Mouse (Mus musculus): ENCODE measurements around the gene Ccer2.
A peak's percentile ranks its signal among the peaks of the same experiment; 100 is the strongest.

Ccer2 gene

DNA sequence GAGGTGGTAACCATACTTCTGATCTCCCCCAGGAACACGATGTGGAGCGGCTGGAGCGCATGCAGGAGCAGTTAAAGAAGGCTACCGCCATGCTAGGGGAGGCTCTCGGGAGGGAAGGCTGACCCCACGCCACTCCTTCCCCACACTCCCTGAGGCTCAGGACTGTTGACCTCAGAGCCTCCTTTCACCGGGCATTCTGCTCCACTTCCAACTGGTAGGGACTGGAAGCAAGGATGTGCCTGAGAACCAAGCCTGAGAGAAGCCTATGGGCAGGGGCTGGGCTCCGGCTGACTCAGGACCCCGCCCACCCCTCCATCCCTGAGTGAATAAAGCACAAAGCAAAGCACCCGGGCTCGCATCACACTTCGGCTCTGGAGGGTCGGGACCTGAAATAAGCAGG is 2.6 kb downstream of the Ccer2 start:
- no peak for DNase-seq

- peak in 1 of 2 experiments; percentile 26 for DNase-seq
These were observed 5.9 kb downstream of the Ccer2 start for GRCm38 (mm10) chr7:28761907-28762306.

GRCm38 (mm10) chr7:28765211-28765610 is 9.2 kb downstream of the Ccer2 start:
- DNase-seq = no peak

DNA sequence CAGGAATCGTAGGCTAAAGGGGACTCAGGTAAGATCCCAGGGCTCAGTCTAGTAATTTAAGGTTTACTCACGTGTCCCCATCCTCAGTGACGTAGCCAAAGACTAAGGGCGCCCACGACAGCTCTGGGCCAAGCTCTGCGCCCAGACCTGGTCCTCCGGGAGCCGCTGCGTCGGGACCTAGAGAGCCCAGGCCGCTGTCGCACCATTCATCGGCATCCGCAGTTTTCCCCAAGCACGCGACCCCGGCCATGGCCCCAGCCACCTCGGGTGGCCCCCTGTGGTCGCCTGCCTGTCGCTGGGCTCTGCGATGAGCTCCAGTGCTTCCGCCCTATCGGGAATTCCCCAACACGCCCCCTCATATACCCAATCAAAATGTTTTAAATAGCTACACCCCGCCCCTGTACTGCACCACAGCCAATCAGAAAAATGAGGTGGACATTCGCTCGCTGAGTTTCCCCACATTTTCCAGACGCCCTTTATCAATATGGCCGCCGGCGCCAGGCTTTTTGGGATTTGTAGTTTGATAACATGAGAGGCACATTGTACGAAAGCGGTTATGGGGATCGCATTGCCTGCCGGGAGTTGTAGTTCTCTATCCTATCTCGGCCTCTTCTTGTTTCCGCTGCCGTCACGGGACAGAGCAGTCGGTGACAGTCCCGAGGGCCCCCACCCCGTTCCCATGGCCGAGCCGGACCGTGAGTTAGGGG is 10.4 kb downstream of the Ccer2 start, which contains the start of gene Sirt2:
Gene Sirt2, plus strand, starts transcription at position 563 of the 707 bp plus-strand sequence.
- peak; percentile 99 for DNase-seq

DNA sequence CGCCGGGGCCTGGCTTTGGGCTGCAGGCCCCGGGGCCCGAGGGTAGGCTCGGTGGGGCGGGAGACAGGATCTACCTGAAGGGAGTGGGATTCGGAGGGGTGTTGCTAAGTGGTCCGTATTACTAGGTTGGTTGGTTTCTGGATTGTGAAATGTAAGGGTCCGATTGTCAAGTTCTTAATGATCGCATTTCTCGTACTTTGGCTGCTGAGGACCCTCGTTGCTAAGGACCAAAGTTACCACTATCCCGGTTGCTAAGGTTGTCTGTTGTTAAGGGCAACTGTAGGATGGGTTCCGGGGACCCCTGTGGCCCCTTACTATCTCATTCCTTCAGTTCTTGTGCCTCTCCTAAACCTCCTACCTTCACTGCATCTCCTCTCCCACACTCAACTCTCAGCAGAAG is 10.9 kb downstream of the Ccer2 start:
- DNase-seq = no peak

DNA sequence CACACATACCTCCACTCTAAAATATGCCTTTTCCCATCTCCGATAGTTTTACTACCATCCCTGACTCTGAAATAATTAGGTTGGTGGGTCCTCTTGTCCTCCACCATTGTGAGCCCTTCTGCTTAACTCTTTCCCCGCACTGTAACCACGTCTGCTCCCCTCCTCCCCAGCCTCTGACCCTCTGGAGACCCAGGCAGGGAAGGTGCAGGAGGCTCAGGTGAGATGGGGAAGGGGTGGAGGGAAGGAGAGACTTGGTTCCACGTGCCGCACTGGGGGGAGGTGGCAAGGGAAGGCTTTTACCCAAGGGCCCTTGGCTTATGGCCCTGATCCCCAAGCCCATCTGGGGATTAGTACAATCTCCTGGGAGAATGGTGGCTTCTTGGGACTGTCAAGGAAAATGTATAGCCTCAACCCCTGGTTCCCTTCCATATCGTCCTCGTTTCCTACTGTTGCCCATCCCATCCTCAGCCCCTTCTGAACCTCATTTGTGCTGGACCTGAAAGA is 11.5 kb downstream of the Ccer2 start, which contains the start of gene Nfkbib:
Gene Nfkbib, minus strand, starts transcription at position 51 of the 504 bp plus-strand sequence.
- no peak for DNase-seq

DNA sequence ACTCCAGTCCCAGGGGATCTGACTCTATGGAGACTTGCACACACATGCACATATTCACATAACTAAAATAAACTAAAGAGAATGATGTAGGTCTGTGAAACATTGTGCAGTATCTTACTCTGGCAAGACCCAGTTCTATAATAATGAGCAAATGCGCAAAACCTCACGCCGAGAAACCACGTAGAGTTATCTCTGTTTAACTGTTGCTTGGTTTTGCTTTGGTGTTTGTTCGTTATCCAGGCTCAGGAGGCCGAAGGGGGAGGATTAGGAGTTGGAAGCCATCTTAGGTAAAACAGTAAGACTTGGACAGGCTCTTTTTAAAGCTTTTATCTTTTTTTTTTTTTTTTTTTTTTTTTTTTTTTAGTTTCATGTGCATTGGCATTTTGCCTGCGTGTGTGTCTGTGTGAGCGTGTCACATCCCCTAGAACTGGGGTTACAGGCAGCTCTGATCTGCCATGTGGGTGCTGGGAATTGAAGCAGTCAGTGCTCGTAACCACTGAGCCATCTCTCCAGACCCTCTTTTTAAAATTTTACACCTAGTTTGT is 13.5 kb downstream of the Ccer2 start:
- DNase-seq = no peak

GRCm38 (mm10) chr7:28770309-28770708 is 14.3 kb downstream of the Ccer2 start:
- DNase-seq = no peak

- no peak for DNase-seq
These were observed 15.9 kb downstream of the Ccer2 start for GRCm38 (mm10) chr7:28771867-28772266.

GRCm38 (mm10) chr7:28773163-28773562 is 17.2 kb downstream of the Ccer2 start:
- no peak for DNase-seq

DNA sequence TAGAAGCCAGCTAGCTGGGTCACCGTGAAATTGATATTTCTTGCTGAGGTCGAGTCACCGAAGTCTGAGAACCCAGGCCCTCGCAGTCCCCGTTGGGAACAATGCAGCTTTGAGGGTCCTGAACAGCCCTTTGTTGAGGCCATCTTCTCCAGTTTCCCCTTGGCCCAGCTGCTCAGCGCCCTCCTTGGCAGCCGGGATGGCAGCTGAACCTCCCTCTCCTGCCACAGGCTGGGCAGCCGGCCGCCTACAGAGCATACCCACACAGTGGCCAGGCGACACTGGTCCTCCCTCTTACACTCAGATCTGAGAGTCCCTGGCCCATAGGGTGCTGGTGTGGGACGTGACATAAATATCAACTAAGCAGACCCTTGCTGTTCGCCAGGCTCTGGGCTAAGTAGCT is 18.2 kb downstream of the Ccer2 start:
- no peak for DNase-seq

- no peak for DNase-seq
These were observed 19.2 kb downstream of the Ccer2 start for GRCm38 (mm10) chr7:28775129-28775528.

DNA sequence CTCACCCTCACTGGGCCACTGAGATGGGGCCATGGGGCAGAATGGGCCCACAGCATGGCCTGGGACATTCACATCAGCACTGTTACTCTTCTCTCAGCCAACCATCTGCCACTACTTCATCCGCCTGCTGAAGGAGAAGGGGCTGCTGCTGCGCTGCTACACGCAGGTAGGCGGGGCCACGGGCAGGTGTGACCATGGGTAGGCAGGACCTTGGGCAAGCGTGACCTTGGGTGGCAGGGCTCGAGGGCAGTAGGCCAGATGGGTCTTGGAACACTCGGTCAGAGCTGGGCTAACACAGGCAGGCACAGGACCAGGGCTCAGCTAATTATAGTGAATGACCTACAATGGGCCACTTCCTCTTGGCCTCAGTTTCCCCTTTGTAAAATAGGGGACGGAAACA is 22.9 kb downstream of the Ccer2 start:
- DNase-seq = no peak

DNA sequence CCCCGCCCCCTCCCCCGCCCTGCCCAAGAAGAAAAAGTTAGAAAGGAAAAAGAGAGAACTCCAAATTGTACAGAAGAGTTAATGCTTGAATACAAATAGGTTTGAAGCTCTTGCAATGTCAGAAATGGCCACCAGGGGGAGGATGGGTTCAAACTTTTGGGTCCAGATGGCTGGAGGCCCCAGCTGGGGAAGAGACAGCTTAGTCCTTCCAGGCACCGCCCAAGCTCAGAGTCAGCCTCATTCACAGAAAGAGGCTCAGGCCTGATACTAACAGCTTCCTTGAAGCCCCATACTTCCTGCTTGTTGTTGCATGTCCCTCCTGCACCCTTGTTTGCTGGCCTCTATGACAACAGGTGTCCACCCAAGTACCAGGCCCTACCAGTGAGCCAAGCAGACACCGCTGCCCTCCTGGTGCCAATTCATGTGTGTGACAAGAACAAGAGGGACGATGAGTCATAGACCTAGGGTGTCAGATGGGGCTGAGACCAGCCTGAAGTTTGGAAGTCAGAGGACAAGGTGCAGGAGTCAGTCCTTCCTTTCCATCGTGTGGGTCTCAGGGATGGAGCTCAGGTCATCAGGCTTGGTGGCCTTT is 24.2 kb downstream of the Ccer2 start:
- peak; percentile 62 to 90 for DNase-seq

GRCm38 (mm10) chr7:28780857-28781256 is 24.9 kb downstream of the Ccer2 start:
- no peak for DNase-seq

DNA sequence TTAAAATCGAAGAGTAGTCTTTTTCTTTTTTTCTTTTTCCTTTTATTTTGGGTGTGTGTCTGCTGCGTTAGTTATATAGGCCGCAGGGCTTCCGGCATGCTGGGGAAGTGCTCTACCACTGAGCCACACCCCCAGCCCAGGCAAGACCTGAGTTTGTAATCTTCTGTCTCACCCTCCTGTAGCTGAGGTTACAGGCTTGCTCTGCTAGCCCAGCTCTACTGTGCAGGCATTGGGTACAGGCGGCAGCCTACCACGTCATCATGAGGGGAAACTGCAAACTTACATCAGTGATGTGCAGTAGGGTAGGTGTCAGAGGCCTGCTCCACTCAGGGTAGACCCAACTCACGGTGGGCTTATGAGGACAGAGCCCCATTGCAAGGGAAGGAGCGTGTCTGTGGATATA is 25.3 kb downstream of the Ccer2 start:
- DNase-seq = no peak

DNA sequence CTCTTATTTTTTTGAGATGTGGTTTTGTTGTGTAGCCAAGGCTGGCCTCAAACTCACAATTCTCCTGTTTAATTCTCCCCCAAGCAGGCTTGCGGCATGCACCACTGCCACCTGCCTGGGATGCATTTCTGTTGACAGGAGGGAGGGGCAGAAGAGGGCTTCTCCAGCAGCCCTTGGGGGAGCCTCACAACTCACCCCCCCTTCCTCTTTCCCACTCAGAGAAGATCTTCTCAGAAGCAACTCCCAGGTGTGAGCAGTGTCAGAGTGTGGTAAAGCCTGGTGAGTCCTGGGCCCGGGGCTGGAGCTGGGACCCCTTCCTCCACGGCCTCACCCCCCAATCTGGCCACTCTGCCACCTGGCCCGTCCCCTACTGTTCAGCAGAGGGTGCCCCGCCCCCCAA is 29.2 kb downstream of the Ccer2 start:
- no peak for DNase-seq

GRCm38 (mm10) chr7:28787884-28788283 is 31.9 kb downstream of the Ccer2 start:
- DNase-seq = no peak

DNA sequence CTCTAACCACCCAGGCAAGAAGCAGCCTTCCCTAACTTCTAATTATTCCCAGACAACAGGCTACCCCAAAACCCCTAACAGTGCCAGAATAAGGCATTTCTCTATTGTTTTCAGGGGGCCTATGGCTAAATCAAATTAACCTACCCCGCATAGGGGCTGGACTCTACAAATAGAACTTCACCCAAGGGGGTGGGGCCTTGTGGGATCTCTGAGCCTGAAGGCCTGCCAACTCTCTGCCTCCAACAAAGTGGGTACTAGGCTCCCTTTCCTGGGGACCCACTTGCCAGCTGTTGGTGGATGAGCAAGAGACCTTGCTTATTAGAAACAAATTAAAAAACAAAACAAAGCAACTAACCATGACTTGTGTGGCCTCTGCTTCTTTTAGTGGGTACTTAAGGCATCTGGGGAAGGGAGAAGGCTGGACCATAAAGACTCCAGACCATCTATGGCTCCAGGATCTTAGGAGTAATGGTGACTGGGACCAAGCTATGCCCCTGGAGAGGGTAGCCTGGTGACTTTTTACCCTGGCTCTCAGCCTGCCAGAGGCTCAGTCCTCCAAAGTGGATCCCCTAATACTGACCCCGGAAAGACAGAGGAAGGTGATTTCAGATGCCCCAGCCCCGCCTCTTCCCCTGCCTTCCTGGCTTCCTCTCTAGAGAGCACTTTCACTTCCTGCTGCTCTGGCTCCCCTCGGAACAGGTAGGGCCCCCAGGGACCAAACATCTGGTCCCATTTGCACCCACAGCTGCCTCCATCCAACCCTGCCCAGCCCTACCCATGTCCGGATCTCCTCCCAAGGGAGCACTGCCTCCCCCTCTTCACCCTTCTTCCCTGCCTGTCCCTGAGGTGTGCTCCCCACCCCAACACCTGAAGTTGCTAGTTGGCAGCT is 32.6 kb downstream of the Ccer2 start, which contains the start of gene Rinl:
Gene Rinl, plus strand, starts transcription at position 663 of the 889 bp plus-strand sequence.
- DNase-seq = no peak

DNA sequence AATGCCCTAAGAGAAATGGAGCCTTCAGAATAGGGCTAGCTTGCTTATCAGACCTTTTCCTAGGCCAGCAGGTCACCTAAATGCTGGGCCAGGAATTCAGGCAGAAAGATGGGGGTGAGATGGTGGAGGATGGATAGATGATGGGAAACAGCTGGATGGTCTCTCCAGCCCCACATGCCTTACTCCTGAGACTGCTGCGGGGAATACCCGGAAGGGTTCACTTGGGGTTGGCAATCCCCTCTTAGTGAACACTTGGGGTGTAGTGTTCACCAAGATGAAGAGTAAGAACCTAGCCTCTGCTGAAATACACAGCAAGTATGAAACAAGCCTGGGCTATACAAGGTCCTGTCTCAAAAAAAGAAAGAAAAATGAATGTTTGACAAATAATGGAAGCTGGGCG is 33.3 kb downstream of the Ccer2 start:
- DNase-seq = no peak

DNA sequence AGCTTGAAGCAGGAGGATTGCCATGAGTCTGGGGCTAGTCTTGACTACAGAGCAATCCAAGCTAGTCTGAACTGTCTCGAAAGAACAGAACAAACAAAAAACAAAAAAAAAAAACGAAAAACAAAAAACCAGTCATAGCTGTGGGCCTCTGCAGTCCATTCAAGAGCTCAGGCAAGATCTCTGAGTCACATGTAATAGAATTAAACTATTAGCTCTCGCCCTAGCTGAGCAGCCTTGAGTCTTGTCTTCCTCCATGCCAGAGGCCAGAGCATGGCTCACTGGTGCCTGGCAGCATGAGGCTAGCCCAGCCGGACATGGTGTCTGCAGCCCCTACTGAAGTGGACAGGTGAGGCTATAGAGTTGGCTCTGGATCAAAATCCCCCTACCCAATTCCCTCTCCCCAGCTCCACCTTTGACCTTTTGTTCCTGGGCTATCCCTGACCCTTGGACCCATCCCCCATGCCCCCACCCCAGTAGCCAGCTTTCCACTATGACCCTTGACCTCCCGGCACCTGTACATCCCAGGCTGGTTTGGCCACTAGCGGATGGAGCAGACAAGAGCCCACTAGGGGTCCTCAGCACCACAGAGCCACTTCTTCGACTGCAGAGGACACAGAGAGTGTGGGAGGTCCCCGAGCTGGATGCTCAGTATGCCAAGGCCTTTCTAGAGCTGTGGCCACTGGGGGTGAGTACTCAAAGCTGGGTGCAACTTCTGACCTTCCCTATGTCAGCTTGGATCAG is 34.3 kb downstream of the Ccer2 start:
- peak in 1 of 2 experiments; percentile 26 for DNase-seq

GRCm38 (mm10) chr7:28791706-28792105 is 35.7 kb downstream of the Ccer2 start:
- no peak for DNase-seq
